Mouse (Mus musculus) fibroblast of lung, adult 2 months (primary cell): ENCODE measurements around the gene Axdnd1.
"Not testable (repeated sequence)": the region's sequence is repeated elsewhere in the genome, so short reads cannot be mapped to it uniquely, and the experiment has no call there.

ENCODE experiments used
- DNase-seq: peaks from one replicate; pipeline ENCODE4 v3.0.0-alpha.2; 2011; ENCODE audit warnings: low read depth

Axdnd1 gene

GRCm38 (mm10) chr1:156323126-156323525 is 97.8 kb downstream of the Axdnd1 start:
- no peak for DNase-seq

- no peak for DNase-seq
These were observed 110.3 kb downstream of the Axdnd1 start, which contains the start of gene Nphs2 for GRCm38 (mm10) chr1:156310630-156311029. Gene Nphs2, plus strand, starts transcription at chr1:156310727.

GRCm38 (mm10) chr1:156308595-156308994 is 112.4 kb downstream of the Axdnd1 start:
- DNase-seq, result no peak

- no peak for DNase-seq
These were observed 117.8 kb downstream of the Axdnd1 start, which contains the start of gene Tdrd5 for GRCm38 (mm10) chr1:156302911-156303749. Gene Tdrd5, minus strand, starts transcription at chr1:156303664.

- no peak for DNase-seq
These were observed 130.9 kb downstream of the Axdnd1 start for GRCm38 (mm10) chr1:156290016-156290415.

GRCm38 (mm10) chr1:156289222-156289587 is 131.8 kb downstream of the Axdnd1 start:
- not testable (repeated sequence) for DNase-seq

GRCm38 (mm10) chr1:156288556-156289221 is 132.3 kb downstream of the Axdnd1 start:
- no peak for DNase-seq

- DNase-seq, result no peak
These were observed 135.4 kb downstream of the Axdnd1 start for GRCm38 (mm10) chr1:156285541-156285896.

- DNase-seq, result no peak
These were observed 136.0 kb downstream of the Axdnd1 start for GRCm38 (mm10) chr1:156284851-156285540.

- no peak for DNase-seq
These were observed 136.8 kb downstream of the Axdnd1 start for GRCm38 (mm10) chr1:156284207-156284606.

GRCm38 (mm10) chr1:156280131-156280530 is 140.8 kb downstream of the Axdnd1 start:
- DNase-seq, result no peak

GRCm38 (mm10) chr1:156273647-156274046 is 147.3 kb downstream of the Axdnd1 start:
- no peak for DNase-seq
